Mouse (Mus musculus): ENCODE data around the gene Idh3a.
"Not testable (repeated sequence)": the region's sequence is repeated elsewhere in the genome, so short reads cannot be mapped to it uniquely, and the experiment has no call there.

The Idh3a gene

GRCm38 (mm10) chr9:54586199-54587061 is at the start of gene Idh3a:
Gene Idh3a (plus strand): TSS chr9:54586334.
- DNase-seq (ENCODE audit: low spot score) = peak; percentile 98

GRCm38 (mm10) chr9:54537030-54537429 is 49.1 kb upstream of the Idh3a start:
- no peak for DNase-seq (ENCODE audit: low spot score)

- DNase-seq (ENCODE audit: low spot score) = no peak
Measured at GRCm38 (mm10) chr9:54537480-54537879, 48.7 kb upstream of the Idh3a start.

- DNase-seq (ENCODE audit: low spot score) = no peak
Measured at GRCm38 (mm10) chr9:54538244-54538643, 47.9 kb upstream of the Idh3a start.

GRCm38 (mm10) chr9:54538684-54539083 is 47.5 kb upstream of the Idh3a start, which contains the start of gene Sh2d7:
Gene Sh2d7 (plus strand): TSS chr9:54538984.
- no peak for DNase-seq (ENCODE audit: low spot score)

- DNase-seq (ENCODE audit: low spot score) = no peak
Measured at GRCm38 (mm10) chr9:54540801-54541200, 45.3 kb upstream of the Idh3a start.

GRCm38 (mm10) chr9:54544212-54544953 is 41.8 kb upstream of the Idh3a start:
- no peak for DNase-seq (ENCODE audit: low spot score)

GRCm38 (mm10) chr9:54544954-54545315 is 41.2 kb upstream of the Idh3a start:
- no peak for DNase-seq (ENCODE audit: low spot score)

- DNase-seq (ENCODE audit: low spot score) = peak; percentile 54
Measured at GRCm38 (mm10) chr9:54547536-54547935, 38.6 kb upstream of the Idh3a start.

- no peak for DNase-seq (ENCODE audit: low spot score)
Measured at GRCm38 (mm10) chr9:54549433-54549832, 36.7 kb upstream of the Idh3a start.

- peak; percentile 25 for DNase-seq (ENCODE audit: low spot score)
Measured at GRCm38 (mm10) chr9:54552409-54552808, 33.7 kb upstream of the Idh3a start.

GRCm38 (mm10) chr9:54555044-54555443 is 31.1 kb upstream of the Idh3a start:
- no peak for DNase-seq (ENCODE audit: low spot score)

- no peak for DNase-seq (ENCODE audit: low spot score)
Measured at GRCm38 (mm10) chr9:54558731-54559130, 27.4 kb upstream of the Idh3a start.

GRCm38 (mm10) chr9:54559771-54560471 is 26.2 kb upstream of the Idh3a start, which contains the start of gene Cib2:
Gene Cib2 (minus strand): TSS chr9:54560218.
- DNase-seq (ENCODE audit: low spot score) = peak; percentile 88

GRCm38 (mm10) chr9:54560831-54561601 is 25.1 kb upstream of the Idh3a start:
- DNase-seq (ENCODE audit: low spot score) = no peak

GRCm38 (mm10) chr9:54566958-54567357 is 19.2 kb upstream of the Idh3a start:
- DNase-seq (ENCODE audit: low spot score) = peak; percentile 74

GRCm38 (mm10) chr9:54568732-54569131 is 17.4 kb upstream of the Idh3a start:
- DNase-seq (ENCODE audit: low spot score) = no peak

- DNase-seq (ENCODE audit: low spot score) = peak; percentile 12
Measured at GRCm38 (mm10) chr9:54571130-54571839, 14.8 kb upstream of the Idh3a start.

GRCm38 (mm10) chr9:54583712-54584111 is 2.4 kb upstream of the Idh3a start:
- DNase-seq (ENCODE audit: low spot score) = no peak

GRCm38 (mm10) chr9:54584127-54584526 is 2.0 kb upstream of the Idh3a start:
- not testable (repeated sequence) for DNase-seq (ENCODE audit: low spot score)

- DNase-seq (ENCODE audit: low spot score) = no peak
Measured at GRCm38 (mm10) chr9:54585839-54586198, 315 bp upstream of the Idh3a start.

Data from lung, postnatal 25 days (tissue).